Mouse (Mus musculus) embryonic facial prominence, embryonic 12.5 days (tissue): ENCODE data around the gene Emilin2. TPM values are rescaled to one million over a fixed set of nuclear protein-coding genes. Genes with fewer than 3 reads are reported as not detected.

ENCODE experiments used
- ATAC-seq: fragments of 200-750 bp; cut with Nextera tagmentation; 2 replicates; pipeline ENCODE4 v1.8.0; 2017; ENCODE audit not compliant: insufficient number of reproducible peaks, insufficient read depth, low FRiP score, low TSS enrichment
- H3K27ac ChIP-seq: fragments of 300-500 bp; sonication (generic); 2 replicates; pipeline ENCODE4 v1.5.1; 2016; ENCODE audit warnings: mild to moderate bottlenecking
- H3K27me3 ChIP-seq: fragments of 300-500 bp; sonication (generic); 2 replicates; pipeline ENCODE4 v1.6.1; 2016; ENCODE audit warnings: mild to moderate bottlenecking, moderate library complexity
- H3K36me3 ChIP-seq: fragments of 300-500 bp; sonication (generic); 2 replicates; pipeline ENCODE4 v1.6.1; 2016; ENCODE audit warnings: mild to moderate bottlenecking
- H3K4me1 ChIP-seq: fragments of 300-500 bp; sonication (generic); 2 replicates; pipeline ENCODE4 v1.6.1; 2016
- H3K4me2 ChIP-seq: fragments of 300-500 bp; sonication (generic); replicated peaks from 2 replicates; pipeline ENCODE4 v1.6.1; 2016; ENCODE audit warnings: mild to moderate bottlenecking, moderate library complexity
- H3K4me3 ChIP-seq: fragments of 300-500 bp; sonication (generic); 2 replicates; pipeline ENCODE4 v1.5.1; 2016; ENCODE audit warnings: mild to moderate bottlenecking
- H3K9ac ChIP-seq: fragments of 300-500 bp; sonication (generic); 2 replicates; pipeline ENCODE4 v1.6.1; 2016; ENCODE audit warnings: mild to moderate bottlenecking, moderate library complexity
- H3K9me3 ChIP-seq: fragments of 300-500 bp; sonication (generic); 2 replicates; pipeline ENCODE4 v1.6.1; 2016; ENCODE audit warnings: mild to moderate bottlenecking, moderate library complexity
- WGBS: fragments of 180-500 bp; shearing (Covaris S2); methylation state at CpG from one replicate; pipeline ENCODE4 v1.1.7; 2016; 5-methylcytosine and 5-hydroxymethylcytosine counted together
- polyA plus RNA-seq: library from polyadenylated mRNA; unstranded; fragments of >200 nt; fragmentation: Nextera tagmentation; extraction: Ambion mirVana; gene quantifications from 2 replicates; pipeline ENCODE4 v1.2.1, GENCODE M21; 2016

Gene Emilin2
- polyA plus RNA-seq, 1 experiment from 2014 or later, result 23.5 TPM

DNA sequence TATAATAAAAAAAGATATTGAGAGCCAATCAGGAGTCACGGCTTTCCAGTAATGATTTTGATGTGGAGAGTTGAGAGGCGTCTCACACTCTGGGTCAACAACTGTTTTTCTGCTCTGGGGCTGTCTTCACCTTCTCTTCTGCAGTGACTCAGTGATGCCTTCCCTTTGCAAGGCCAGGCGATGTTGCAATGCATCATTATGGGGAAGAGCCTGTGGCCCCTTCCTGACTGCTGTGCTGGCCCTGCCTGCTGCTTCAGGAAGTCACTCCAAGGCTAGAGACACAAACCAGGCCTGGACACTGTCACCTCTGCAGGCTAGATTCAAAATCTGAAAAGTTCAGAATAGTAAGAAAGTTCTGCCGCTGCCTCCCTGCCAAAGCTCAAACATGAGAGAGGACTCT lies 11.9 kb downstream of the Emilin2 start:
- Histone ChIP-seq H3K36me3 (no peaks in the 10 kb centered on the region), H3K9me3 (no peaks in the 10 kb centered on the region), H3K27me3 (no peaks in the 10 kb centered on the region), H3K4me1 (no peaks in the 10 kb centered on the region), H3K9ac (no peak overlapping the region), H3K4me3 (no peak overlapping the region), H3K27ac (no peak overlapping the region), H3K4me2 (no peak overlapping the region)
- WGBS, result 92% methylated on average over 4 of the region's 4 CpGs
- ATAC-seq, result no peak

DNA sequence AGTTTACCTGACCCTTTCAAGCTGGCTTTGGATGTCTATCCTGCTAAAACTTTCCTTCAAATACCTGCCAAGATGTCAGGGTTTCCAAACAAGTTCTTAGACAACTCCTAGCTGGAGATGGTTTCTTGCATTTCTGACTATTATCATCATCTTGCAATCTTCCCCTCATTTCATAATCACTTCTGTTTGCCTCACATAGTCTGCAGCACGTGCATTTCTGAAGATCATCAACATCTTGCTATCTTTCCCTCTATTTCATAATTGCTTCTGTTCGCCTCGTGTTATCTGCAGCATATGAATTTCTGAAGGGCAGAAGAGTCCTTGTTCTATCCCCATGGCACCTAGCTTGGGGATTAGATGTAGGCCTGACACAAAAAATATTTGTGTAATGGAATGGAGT lies 17.2 kb downstream of the Emilin2 start:
- H3K4me2 ChIP-seq, result no peak overlapping the region
- no peaks in the 10 kb centered on the region for H3K9me3 ChIP-seq
- no peaks in the 10 kb centered on the region; the same call in 1 of the 2 replicates for H3K4me1 ChIP-seq
- no peak overlapping the region for H3K9ac ChIP-seq
- WGBS, result 84% methylated on average over 3 of the region's 3 CpGs
- no peak overlapping the region for H3K27ac ChIP-seq
- no peak for ATAC-seq
- H3K4me3 ChIP-seq, result no peak overlapping the region
- peaks cover 4% of the 10 kb centered on the region; the same call in 1 of the 2 replicates for H3K36me3 ChIP-seq
- no peaks in the 10 kb centered on the region for H3K27me3 ChIP-seq

DNA sequence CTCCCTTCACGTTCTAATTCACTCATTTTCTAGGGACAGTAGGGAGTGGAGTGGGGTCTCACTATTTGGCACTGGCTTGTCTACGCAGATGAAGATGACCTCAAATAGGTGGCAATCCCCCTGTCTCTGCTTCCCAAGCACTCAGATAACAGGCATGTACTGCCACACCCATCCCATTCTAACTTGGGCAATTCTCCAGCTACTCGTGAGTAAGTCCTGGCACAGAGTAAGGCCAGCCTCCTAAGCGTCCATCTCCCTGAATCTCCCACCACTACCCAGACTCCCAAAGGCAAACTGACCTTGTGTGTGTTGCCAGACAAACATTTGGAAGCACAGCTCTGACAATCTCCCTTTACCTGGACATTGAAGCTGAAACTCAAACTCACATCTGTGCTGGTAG lies 18.9 kb downstream of the Emilin2 start:
- Histone ChIP-seq H3K9ac (no peak overlapping the region), H3K27ac (no peak overlapping the region), H3K36me3 (peaks cover 4% of the 10 kb centered on the region; the same call in 1 of the 2 replicates), H3K4me3 (no peak overlapping the region), H3K4me1 (no peaks in the 10 kb centered on the region; the same call in 1 of the 2 replicates), H3K9me3 (no peaks in the 10 kb centered on the region), H3K4me2 (no peak overlapping the region), H3K27me3 (no peaks in the 10 kb centered on the region)
- ATAC-seq, result no peak
- WGBS, result 83% methylated on average over 4 of the region's 4 CpGs

DNA sequence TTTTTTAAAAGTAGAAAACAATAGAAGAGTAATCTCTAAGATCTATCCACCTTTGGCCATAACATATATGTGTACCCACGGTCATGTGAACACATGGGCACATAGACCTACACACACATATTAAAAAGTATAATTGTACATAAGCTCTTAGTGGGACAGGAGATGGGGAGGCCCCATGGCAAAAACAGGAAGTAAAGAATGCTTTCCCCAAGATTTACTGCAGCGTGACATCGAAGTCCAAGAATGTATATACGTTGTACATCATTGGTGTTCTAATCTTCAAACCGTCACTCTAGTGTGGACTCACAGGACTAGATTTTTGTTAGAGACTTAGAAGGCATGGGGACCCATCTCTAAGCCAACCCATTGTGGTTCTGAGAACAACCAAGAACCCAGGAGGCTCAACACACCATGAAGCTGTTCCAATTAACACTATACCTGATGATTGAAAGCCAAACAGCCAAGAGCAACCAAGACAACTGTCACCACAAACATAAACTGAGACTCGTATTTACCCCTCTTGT lies 19.8 kb downstream of the Emilin2 start:
- ATAC-seq, result no peak
- WGBS, result 96% methylated on average over 6 of the region's 6 CpGs
- Histone ChIP-seq H3K27me3 (no peaks in the 10 kb centered on the region), H3K4me3 (no peak overlapping the region), H3K4me2 (no peak overlapping the region), H3K36me3 (peaks cover 4% of the 10 kb centered on the region; the same call in 1 of the 2 replicates), H3K27ac (no peak overlapping the region), H3K9ac (no peak overlapping the region), H3K9me3 (no peaks in the 10 kb centered on the region), H3K4me1 (no peaks in the 10 kb centered on the region; the same call in 1 of the 2 replicates)

DNA sequence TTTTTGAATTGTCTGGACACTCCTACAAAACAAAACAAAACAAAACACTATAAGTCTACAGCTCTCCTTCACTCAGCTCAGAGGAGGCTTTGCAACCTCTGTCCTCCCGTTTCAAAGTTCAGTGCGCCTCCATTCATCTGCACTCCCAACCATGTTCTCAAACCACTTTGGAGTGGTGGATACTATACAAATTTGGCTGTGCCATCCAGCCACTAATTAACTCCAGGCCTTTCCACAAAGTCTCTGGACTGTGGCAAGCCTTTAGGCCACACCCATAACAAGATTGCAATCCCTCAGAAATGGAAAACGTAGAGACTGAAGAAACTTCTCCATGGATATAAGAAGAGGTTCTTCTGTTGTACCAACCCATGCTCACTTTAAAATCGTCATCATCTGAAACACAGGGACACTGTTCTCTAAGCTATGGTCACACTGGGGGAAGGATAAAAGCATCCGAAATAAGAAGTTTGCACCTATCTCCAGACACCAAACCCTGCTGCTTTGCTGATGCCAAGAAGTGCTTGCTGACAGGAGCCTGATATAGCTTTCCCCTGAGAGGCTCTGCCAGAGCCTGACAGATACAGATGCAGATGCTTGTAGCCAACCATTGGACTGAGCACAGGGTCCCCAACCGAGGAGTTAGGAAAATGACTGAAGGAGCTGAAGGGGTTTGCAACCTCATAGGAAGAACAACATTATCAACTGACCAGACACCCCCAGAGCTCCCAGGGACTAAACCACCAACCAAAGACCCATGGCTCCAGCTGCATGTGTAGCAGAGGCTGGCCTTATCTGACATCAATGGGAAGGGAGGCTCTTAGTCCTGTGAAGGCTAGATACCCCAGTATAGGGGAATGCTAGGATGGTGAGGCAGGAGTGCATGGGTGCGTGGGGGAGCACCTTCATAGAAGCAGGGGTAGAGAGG lies 21.0 kb downstream of the Emilin2 start:
- H3K27me3 ChIP-seq, result no peaks in the 10 kb centered on the region
- 74% methylated on average over 7 of the region's 7 CpGs for WGBS
- H3K4me3 ChIP-seq, result no peak overlapping the region
- peaks cover 4% of the 10 kb centered on the region; the same call in 1 of the 2 replicates for H3K36me3 ChIP-seq
- no peak overlapping the region for H3K4me2 ChIP-seq
- H3K4me1 ChIP-seq, result peaks cover 3% of the 10 kb centered on the region; the same call in 1 of the 2 replicates
- H3K9me3 ChIP-seq, result no peaks in the 10 kb centered on the region
- no peak for ATAC-seq
- H3K9ac ChIP-seq, result no peak overlapping the region
- H3K27ac ChIP-seq, result no peak overlapping the region

DNA sequence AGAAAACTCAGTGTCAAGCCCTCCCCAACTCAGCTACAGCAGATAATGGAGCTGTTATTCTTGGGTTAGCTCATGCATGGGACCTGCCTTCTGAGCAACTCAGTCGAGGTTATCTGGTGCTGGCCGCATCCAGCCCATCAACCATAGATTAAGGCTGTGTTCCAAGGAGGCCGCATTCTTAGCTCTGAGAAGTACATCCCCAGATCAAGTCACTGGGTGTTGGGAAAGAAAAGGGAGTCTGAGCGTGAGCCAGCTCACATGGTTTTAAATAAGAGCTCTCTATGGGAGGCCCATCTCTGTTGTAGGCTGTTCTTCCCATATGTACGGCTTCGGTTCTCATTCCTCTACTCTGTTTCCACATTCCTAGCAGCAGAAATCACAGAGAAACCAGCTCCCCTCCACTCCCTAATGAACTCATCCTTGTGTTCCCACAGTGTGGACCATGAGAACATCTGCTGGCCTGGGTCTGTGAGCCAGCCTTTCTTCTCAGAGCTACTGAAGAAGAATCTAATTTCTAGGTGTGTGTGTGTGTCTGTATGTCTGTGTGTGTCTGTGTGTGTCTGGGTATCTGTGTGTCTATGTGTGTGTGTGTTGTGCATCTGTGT lies 22.1 kb downstream of the Emilin2 start:
- Histone ChIP-seq H3K9me3 (no peaks in the 10 kb centered on the region), H3K27ac (no peak overlapping the region), H3K27me3 (no peaks in the 10 kb centered on the region), H3K36me3 (peaks cover 4% of the 10 kb centered on the region; the same call in 1 of the 2 replicates), H3K9ac (no peak overlapping the region), H3K4me1 (peaks cover 14% of the 10 kb centered on the region; the same call in 1 of the 2 replicates), H3K4me2 (no peak overlapping the region), H3K4me3 (no peak overlapping the region)
- WGBS, result 75% methylated on average over 6 of the region's 6 CpGs
- no peak for ATAC-seq

DNA sequence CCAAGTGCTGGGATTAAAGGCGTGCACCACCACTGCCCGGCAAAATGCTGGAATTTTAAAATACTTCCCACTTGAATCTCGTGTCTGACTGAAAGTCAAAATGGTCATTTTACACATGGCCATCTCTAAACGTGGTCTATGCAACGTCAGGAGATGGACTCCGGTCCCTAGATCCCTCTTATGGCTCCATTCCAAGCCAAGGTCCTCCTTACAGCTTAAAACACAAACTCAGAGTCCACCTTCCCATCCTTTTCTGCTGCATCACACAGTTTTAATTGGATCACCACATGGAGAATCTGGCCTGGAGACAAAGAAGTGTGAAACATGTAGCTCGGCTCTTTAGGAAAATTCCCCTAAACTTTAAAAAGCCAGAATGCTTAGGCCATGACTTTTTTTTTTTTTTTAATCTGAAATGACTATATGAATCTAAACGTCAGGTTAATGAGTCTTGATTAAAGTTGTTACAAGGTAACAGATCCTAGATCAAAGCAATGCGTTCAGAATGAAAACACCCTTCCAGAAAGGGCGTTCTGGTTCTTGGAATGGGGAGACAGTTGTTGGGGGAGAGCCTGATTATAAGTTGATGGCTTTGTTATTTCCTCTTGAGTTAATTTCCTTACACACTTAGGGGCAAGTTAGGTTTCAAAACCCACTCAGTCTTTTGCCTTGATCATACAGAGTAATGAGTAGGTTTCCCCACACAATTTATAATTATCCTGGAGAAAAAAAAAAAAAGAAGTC lies 22.8 kb downstream of the Emilin2 start:
- H3K4me1 ChIP-seq, result peaks cover 14% of the 10 kb centered on the region; the same call in 1 of the 2 replicates
- H3K9ac ChIP-seq, result no peak overlapping the region
- H3K27ac ChIP-seq, result no peak overlapping the region
- H3K9me3 ChIP-seq, result no peaks in the 10 kb centered on the region
- no peaks in the 10 kb centered on the region for H3K27me3 ChIP-seq
- WGBS, result 85% methylated on average over 10 of the region's 10 CpGs
- H3K36me3 ChIP-seq, result peaks cover 4% of the 10 kb centered on the region; the same call in 1 of the 2 replicates
- H3K4me2 ChIP-seq, result no peak overlapping the region
- no peak overlapping the region for H3K4me3 ChIP-seq
- ATAC-seq, result no peak

DNA sequence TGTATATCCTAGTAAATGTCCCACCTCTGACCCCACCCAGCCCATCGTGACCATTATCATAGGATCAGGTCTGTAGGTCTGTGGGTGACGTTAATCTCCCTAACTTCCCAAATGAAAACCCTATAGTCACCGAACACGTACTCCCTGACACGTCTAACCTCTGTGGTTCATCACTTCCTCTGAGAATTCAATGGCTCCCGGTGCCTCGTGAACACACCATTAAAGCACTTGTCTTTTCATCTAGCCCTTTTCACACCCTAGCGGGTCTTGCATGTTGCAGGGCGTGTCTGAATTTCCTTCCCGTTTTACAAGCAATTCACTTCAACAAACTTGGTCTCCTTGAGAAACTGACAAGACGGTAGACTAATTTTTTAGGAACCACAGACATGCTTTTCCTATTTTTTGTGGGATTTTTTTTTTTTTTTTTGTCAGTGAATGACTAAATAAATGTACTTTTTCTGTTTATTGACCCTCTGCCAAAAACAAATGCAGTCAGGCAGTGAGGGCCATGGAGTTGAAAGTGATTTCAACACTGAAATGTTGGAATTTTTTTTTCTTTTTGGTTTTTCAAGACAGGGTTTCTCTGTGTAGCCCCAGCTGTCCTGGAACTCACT lies 23.5 kb downstream of the Emilin2 start:
- no peak overlapping the region for H3K27ac ChIP-seq
- no peak overlapping the region for H3K4me3 ChIP-seq
- peaks cover 14% of the 10 kb centered on the region; the same call in 1 of the 2 replicates for H3K4me1 ChIP-seq
- no peak overlapping the region for H3K4me2 ChIP-seq
- H3K9me3 ChIP-seq, result no peaks in the 10 kb centered on the region
- H3K9ac ChIP-seq, result no peak overlapping the region
- WGBS, result 92% methylated on average over 11 of the region's 11 CpGs
- no peak for ATAC-seq
- no peaks in the 10 kb centered on the region for H3K27me3 ChIP-seq
- peaks cover 4% of the 10 kb centered on the region; the same call in 1 of the 2 replicates for H3K36me3 ChIP-seq

DNA sequence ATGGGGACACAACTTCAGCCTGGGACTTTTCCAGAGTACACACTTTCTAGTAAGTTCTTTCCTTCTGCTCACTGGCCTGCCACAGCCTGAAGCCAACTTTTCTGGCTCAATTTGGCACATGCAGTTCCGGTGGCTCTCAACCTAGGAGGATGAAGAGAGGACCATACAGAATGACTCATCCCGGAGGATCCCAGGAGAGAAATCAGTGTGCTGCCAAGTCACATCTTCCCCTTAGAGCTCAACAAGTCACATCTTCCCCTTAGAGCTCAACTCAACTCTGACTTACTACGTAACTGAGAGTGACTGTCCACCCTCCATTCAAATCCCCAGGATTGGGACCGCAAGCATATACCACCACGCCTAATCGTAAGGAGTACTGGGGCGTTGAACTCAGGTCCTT lies 24.2 kb downstream of the Emilin2 start:
- Histone ChIP-seq H3K4me2 (no peak overlapping the region), H3K9me3 (no peaks in the 10 kb centered on the region), H3K4me3 (no peak overlapping the region), H3K27me3 (no peaks in the 10 kb centered on the region), H3K9ac (no peak overlapping the region), H3K27ac (no peak overlapping the region), H3K36me3 (peaks cover 3% of the 10 kb centered on the region; the same call in 1 of the 2 replicates), H3K4me1 (peaks cover 14% of the 10 kb centered on the region; the same call in 1 of the 2 replicates)
- no peak for ATAC-seq
- 93% methylated on average over 7 of the region's 7 CpGs for WGBS

DNA sequence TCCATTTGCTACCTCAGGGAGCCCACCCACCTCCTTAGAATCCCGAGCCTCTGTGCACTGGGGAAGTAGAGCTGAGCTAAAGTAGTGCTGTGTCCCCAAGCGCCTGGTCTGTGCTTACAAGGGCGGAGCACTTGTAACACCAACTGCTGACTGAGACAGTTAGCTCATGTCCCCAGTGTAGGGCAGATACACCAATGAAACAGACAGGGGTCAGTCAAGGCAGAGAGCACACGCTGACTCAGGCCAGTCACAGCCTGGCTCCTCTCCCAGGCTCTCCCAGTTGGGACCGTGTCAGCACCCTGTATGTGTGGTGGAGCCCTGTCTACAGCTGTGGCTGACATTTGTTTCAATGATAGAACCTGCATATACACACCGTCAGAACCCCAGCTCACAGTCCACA lies 25.8 kb downstream of the Emilin2 start:
- Histone ChIP-seq H3K27ac (no peak overlapping the region), H3K4me3 (no peak overlapping the region), H3K27me3 (no peaks in the 10 kb centered on the region), H3K9ac (no peak overlapping the region), H3K4me1 (peaks cover 14% of the 10 kb centered on the region; the same call in 1 of the 2 replicates), H3K36me3 (no peaks in the 10 kb centered on the region), H3K9me3 (no peaks in the 10 kb centered on the region), H3K4me2 (no peak overlapping the region)
- no peak for ATAC-seq
- 68% methylated on average over 6 of the region's 6 CpGs for whole genome bisulfite sequencing

DNA sequence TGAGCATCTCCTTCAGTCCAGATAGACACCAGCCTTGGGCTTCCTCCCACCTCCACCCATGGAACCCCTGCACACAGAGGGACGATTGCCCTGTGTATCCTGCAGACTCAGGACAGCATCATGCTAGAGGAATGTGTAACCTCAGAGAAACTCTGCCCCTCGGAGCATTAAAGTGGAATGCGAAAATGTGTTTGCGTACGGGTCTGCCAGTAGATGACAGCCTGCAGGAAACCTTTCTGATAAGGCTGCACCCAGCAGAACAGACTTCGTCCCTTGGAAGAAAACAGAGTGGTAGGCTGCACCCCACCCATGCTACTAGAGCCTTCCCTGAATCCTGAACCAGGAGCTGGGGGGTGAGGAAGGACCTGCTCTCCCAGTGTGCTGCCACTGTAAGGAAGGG lies 26.9 kb downstream of the Emilin2 start:
- WGBS, result 53% methylated on average over 6 of the region's 6 CpGs
- peaks cover 14% of the 10 kb centered on the region; the same call in 1 of the 2 replicates for H3K4me1 ChIP-seq
- no peaks in the 10 kb centered on the region for H3K36me3 ChIP-seq
- H3K9me3 ChIP-seq, result no peaks in the 10 kb centered on the region
- H3K9ac ChIP-seq, result no peak overlapping the region
- no peak overlapping the region for H3K4me3 ChIP-seq
- H3K4me2 ChIP-seq, result no peak overlapping the region
- H3K27ac ChIP-seq, result no peak overlapping the region
- no peak for ATAC-seq
- H3K27me3 ChIP-seq, result no peaks in the 10 kb centered on the region
